Mouse (Mus musculus): ENCODE results near the gene Mzt1.

The Mzt1 gene

GRCm38 (mm10) chr14:99018691-99019090, 27.2 kb downstream of the Mzt1 start:
- DNase-seq (ENCODE audit: low read depth, low spot score) = no peak

- no peak for DNase-seq (ENCODE audit: low read depth, low spot score)
Observed at GRCm38 (mm10) chr14:99010920-99011313, 35.0 kb downstream of the Mzt1 start.

GRCm38 (mm10) chr14:99010224-99010919, 35.6 kb downstream of the Mzt1 start:
- no peak for DNase-seq (ENCODE audit: low read depth, low spot score)

GRCm38 (mm10) chr14:98994218-98994617, 51.7 kb downstream of the Mzt1 start, which contains the start of gene Rpl36a-ps1:
Rpl36a-ps1 (minus strand) TSS chr14:98994318.
- no peak for DNase-seq (ENCODE audit: low read depth, low spot score)

GRCm38 (mm10) chr14:98992482-98992881, 53.5 kb downstream of the Mzt1 start:
- DNase-seq (ENCODE audit: low read depth, low spot score) = no peak

- no peak for DNase-seq (ENCODE audit: low read depth, low spot score)
Observed at GRCm38 (mm10) chr14:98990636-98991035, 55.3 kb downstream of the Mzt1 start.

- DNase-seq (ENCODE audit: low read depth, low spot score) = no peak
Observed at GRCm38 (mm10) chr14:98989818-98990217, 56.1 kb downstream of the Mzt1 start.

All from CD4-positive helper T cell, adult 2 months (primary cell).